Mouse (Mus musculus): Measurements from ENCODE around the gene Fbxw2.

DNA sequence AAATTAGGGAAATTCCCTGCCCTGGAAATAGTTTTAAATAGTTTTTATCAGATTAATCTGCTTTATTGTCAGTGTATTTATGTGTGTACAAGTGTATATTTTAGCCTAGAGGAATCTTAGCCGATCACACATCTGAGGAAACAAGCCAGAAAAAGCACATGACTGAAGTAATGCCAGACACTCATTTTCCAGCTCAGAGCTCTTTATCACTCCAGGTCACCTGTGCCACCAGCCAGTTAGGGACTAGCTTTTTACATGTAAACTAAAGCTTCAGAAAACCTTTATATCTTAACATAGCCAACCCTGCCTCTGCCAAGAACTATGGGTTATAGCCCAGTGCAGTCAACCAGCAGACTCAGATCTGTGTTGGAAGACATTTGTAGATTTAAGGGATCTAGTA, 21.3 kb downstream of the Fbxw2 start:
- TF ChIP-seq GATA1 (IDR thresholded peaks at IDR 0.05; ENCODE audit: borderline replicate concordance, low read length), result no peak
- TF ChIP-seq FLI1 (IDR thresholded peaks at IDR 0.05; ENCODE audit: low read length), result no peak
